Mouse (Mus musculus) G1E (cell line): ENCODE measurements around the gene Fcer2a.

Experiments used
- CTCF ChIP-seq: IDR thresholded peaks from 2 replicates; pipeline ENCODE4 v1.5.1; 2012; ENCODE audit warnings: low read depth, low read length, inconsistent platforms, mixed read lengths
- GATA1 ChIP-seq: IDR thresholded peaks from 2 replicates; pipeline ENCODE4 v1.6.1; 2012; ENCODE audit warnings: borderline replicate concordance, low read length, inconsistent platforms, mixed read lengths
- GATA2 ChIP-seq: IDR thresholded peaks from 2 replicates; pipeline ENCODE4 v1.6.1; 2012; ENCODE audit warnings: low read depth, low read length, inconsistent platforms, borderline replicate concordance

- TF ChIP-seq CTCF (no peak), GATA2 (no peak), GATA1 (no peak)
Observed at GRCm38 (mm10) chr8:3687537-3687936, 6.4 kb downstream of the Fcer2a start.
